8 mouse cellular contexts compared by ENCODE assay signal in genomic region chr2:28278150-28278549, GRCm38 (mm10).
DNase-seq lines count a peak whose midpoint lies in the region; ATAC-seq and TF ChIP-seq lines count a peak whose summit lies in the region.

No protein-coding gene starts in this region.

- intact Hi-C loops in gastrocnemius, postnatal 14 days (cut with DNase I; ENCODE audit: low total_unique reads) = loop anchor here (5.0 to 10.0 kb wide), 2 partner anchors 71 to 97 kb away; no protein-coding TSS in a partner anchor

- ATAC-seq in common myeloid progenitor, adult 5-6 weeks (replicated peaks; ENCODE audit: low read depth, poor library complexity, severe bottlenecking) = peak; percentile 91
- no peak for ATAC-seq in limb, embryonic 14.5 days (ENCODE audit: low FRiP score, low read depth)

- 12% methylated on average over 7 of the region's 7 CpGs for WGBS in limb, embryonic 14.5 days

- H3K27ac ChIP-seq in limb, embryonic 14.5 days (replicated peaks; ENCODE audit: low read depth, low read length) = no peak overlapping the region

- H3K4me3 ChIP-seq in limb, embryonic 14.5 days (replicated peaks; ENCODE audit: low read length) = no peak overlapping the region

- H3K36me3 ChIP-seq in limb, embryonic 14.5 days (ENCODE audit: control insufficient read depth, insufficient read depth, low read length) = no peaks in the 10 kb centered on the region

- no peak overlapping the region for H3K9ac ChIP-seq in limb, embryonic 14.5 days (ENCODE audit: low read depth, low read length, severe bottlenecking)

- no peaks in the 10 kb centered on the region for H3K4me1 ChIP-seq in limb, embryonic 14.5 days (ENCODE audit: control insufficient read depth, insufficient read depth, low read length)

- no peaks in the 10 kb centered on the region for H3K9me3 ChIP-seq in limb, embryonic 14.5 days (ENCODE audit: control insufficient read depth, low read length)

- no peaks in the 10 kb centered on the region for H3K27me3 ChIP-seq in limb, embryonic 14.5 days (ENCODE audit: control insufficient read depth, insufficient read depth, low read length)

- no peak for TF ChIP-seq POLR2A in limb, embryonic 14.5 days (IDR thresholded peaks at IDR 0.05; ENCODE audit: borderline replicate concordance, extremely low read depth, insufficient read depth, insufficient read length)

- peak; percentile 23 to 58 for DNase-seq in spleen, adult 18-20 months
- DNase-seq in spleen, adult 12 weeks (ENCODE audit: low spot score) = no peak
- peak; percentile 83 for DNase-seq in gastrocnemius, postnatal 14 days
- peak; percentile 18 to 44 for DNase-seq in kidney, adult 8-10 months
- peak; percentile 67 for DNase-seq in limb, embryonic 14.5 days (ENCODE audit: low spot score)
- DNase-seq in ovary, adult 18-20 months (ENCODE audit: low spot score) = peak; percentile 15
- DNase-seq in thymus, postnatal 10 days (ENCODE audit: low spot score in 2 of 2) = peak; percentile 24 to 60

- no peak overlapping the region for H3K4me2 ChIP-seq in limb, embryonic 14.5 days (replicated peaks; ENCODE audit: low read depth, low read length, severe bottlenecking)
